Mouse (Mus musculus): ENCODE measurements around the gene Gm10645. TPM values are rescaled to one million over a fixed set of nuclear protein-coding genes. Genes with fewer than 3 reads are reported as not detected.
A peak's percentile ranks its signal among the peaks of the same experiment; 100 is the strongest.

The Gm10645 gene
- polyA plus RNA-seq, 1 experiment from 2014 or later = 3.5 TPM

DNA sequence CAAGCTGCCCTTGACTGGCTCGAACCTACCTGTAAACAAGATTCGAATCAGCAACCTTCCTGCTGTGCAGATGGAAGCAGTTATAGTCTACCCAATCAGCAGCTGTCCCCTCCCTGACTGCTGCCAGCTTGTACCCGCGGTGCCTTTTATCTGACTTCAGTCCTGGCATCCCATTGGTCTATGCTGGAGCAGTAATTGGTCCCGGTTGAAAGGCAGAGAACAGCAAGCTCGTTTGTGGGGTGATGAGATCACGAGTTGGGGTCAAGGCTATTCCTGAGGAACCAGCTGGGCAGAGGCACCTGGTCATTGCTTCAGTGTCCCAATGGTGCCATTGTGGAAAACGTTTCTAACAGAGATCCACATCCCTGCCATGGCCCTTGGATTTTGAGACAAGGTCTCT lies 33.7 kb upstream of the Gm10645 start:
- Histone ChIP-seq H3K9me3 (replicated peaks; ENCODE audit: control insufficient read depth, low read length) (no peaks in the 10 kb centered on the region), H3K9ac (replicated peaks; ENCODE audit: low read length) (no peak overlapping the region), H3K36me3 (replicated peaks; ENCODE audit: control insufficient read depth, insufficient read depth, low read depth, low read length) (no peaks in the 10 kb centered on the region), H3K27me3 (ENCODE audit: control insufficient read depth, insufficient read depth, low read length) (no peaks in the 10 kb centered on the region), H3K4me2 (ENCODE audit: low read depth, low read length) (no peak overlapping the region), H3K27ac (replicated peaks; ENCODE audit: low read depth, low read length) (no peak overlapping the region), H3K4me3 (ENCODE audit: low read depth, low read length) (no peak overlapping the region), H3K4me1 (ENCODE audit: control insufficient read depth, insufficient read depth, low read length) (no peaks in the 10 kb centered on the region)
- WGBS = 63% methylated on average over 8 of the region's 8 CpGs
- ATAC-seq (replicated peaks; ENCODE audit: insufficient number of reproducible peaks, low FRiP score, low TSS enrichment, low read depth) (no peak; the same call in 1 of the 2 replicates), DNase-seq (ENCODE audit: low spot score) (no peak)

DNA sequence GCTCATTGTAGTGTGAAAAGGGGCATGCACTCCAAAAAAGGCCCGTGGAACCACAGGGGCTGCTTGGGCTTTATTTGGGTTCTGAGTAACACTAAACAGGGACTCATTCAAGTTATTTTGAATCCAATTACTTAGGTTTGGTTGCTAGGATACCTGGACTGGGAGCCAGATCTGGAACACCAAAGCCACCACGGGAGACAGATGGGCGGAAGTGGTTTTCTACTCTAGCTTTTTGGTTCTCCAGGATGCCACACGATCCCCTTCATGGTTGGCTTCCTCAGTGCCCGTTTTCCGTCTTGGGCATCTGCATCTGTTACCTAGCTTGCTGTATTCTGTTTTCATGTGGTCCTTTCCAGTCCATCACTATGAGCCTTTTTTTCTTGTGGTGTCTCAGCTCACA lies 30.1 kb upstream of the Gm10645 start:
- Histone ChIP-seq H3K4me2 (ENCODE audit: low read depth, low read length) (no peak overlapping the region), H3K4me1 (ENCODE audit: control insufficient read depth, insufficient read depth, low read length) (no peaks in the 10 kb centered on the region), H3K27ac (replicated peaks; ENCODE audit: low read depth, low read length) (no peak overlapping the region), H3K36me3 (replicated peaks; ENCODE audit: control insufficient read depth, insufficient read depth, low read depth, low read length) (no peaks in the 10 kb centered on the region), H3K27me3 (ENCODE audit: control insufficient read depth, insufficient read depth, low read length) (no peaks in the 10 kb centered on the region), H3K9me3 (replicated peaks; ENCODE audit: control insufficient read depth, low read length) (no peaks in the 10 kb centered on the region), H3K9ac (replicated peaks; ENCODE audit: low read length) (no peak overlapping the region), H3K4me3 (ENCODE audit: low read depth, low read length) (no peak overlapping the region)
- 88% methylated on average over 6 of the region's 6 CpGs for WGBS
- no peak for ATAC-seq (replicated peaks; ENCODE audit: insufficient number of reproducible peaks, low FRiP score, low TSS enrichment, low read depth)
- no peak for DNase-seq (ENCODE audit: low spot score)

DNA sequence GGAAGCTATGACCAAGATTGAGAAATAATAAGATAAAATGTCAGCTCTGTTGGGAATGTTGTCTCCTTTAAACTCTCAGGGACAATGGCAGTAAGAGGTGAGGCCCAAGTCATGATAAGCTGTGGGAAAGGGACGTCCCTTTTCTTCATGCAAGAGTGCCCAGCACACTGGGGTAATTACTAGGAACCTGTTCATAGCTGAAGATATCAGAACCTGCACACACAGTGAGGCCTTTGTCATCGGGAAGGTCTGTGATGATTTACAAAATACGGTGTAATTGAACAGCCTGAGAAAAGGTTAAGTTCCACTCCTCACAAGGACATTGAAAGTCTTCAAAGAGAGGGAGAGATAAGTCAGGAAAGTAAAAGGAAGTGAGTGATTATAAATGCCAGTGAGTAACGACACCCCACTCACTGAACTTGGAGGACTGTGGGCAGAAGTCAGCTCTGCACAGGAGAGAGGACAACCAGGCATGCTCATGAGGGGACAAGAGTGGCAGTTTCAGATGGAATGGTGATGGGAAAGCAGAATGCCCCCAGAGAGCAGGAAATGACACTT lies 23.6 kb upstream of the Gm10645 start:
- Histone ChIP-seq H3K9me3 (replicated peaks; ENCODE audit: control insufficient read depth, low read length) (no peaks in the 10 kb centered on the region), H3K4me2 (ENCODE audit: low read depth, low read length) (no peak overlapping the region), H3K36me3 (replicated peaks; ENCODE audit: control insufficient read depth, insufficient read depth, low read depth, low read length) (no peaks in the 10 kb centered on the region), H3K27ac (replicated peaks; ENCODE audit: low read depth, low read length) (no peak overlapping the region), H3K9ac (replicated peaks; ENCODE audit: low read length) (no peak overlapping the region), H3K27me3 (ENCODE audit: control insufficient read depth, insufficient read depth, low read length) (no peaks in the 10 kb centered on the region), H3K4me3 (ENCODE audit: low read depth, low read length) (no peak overlapping the region), H3K4me1 (ENCODE audit: control insufficient read depth, insufficient read depth, low read length) (no peaks in the 10 kb centered on the region)
- ATAC-seq (replicated peaks; ENCODE audit: insufficient number of reproducible peaks, low FRiP score, low TSS enrichment, low read depth) (no peak), DNase-seq (ENCODE audit: low spot score) (no peak)
- WGBS = 68% methylated on average over 4 of the region's 4 CpGs

DNA sequence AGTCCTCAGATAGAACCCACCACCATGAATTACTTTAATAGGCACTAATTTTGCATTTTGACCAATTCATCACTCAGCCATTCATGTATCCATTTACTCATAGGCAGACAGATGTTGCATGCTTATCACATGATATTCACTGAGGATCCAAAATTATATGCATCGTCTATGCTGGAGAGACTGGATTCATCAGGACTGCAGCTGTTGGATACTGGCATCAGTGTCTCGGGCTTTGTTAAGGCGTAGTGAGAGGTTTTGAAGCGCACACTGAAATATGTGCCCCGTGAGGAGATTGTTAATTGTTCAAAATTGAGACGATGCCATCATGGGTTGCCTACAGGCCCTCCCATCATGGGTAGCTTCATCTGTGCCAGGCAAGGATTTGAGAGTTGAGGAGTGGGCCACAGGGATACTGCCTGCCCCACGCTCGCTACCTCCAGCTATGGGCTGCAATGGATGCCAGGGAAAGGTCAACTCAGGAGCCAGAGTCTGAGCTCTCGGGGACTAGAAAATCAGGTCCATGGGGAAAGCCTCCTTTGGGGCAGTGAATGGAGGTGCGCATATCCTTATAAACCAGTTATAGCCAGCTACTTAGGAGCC lies 21.5 kb upstream of the Gm10645 start:
- no peaks in the 10 kb centered on the region for H3K9me3 ChIP-seq (replicated peaks; ENCODE audit: control insufficient read depth, low read length)
- H3K36me3 ChIP-seq (replicated peaks; ENCODE audit: control insufficient read depth, insufficient read depth, low read depth, low read length) = no peaks in the 10 kb centered on the region
- no peak overlapping the region for H3K27ac ChIP-seq (replicated peaks; ENCODE audit: low read depth, low read length)
- ATAC-seq (replicated peaks; ENCODE audit: insufficient number of reproducible peaks, low FRiP score, low TSS enrichment, low read depth) (no peak), DNase-seq (ENCODE audit: low spot score) (no peak)
- H3K4me3 ChIP-seq (ENCODE audit: low read depth, low read length) = no peak overlapping the region
- no peaks in the 10 kb centered on the region for H3K27me3 ChIP-seq (ENCODE audit: control insufficient read depth, insufficient read depth, low read length)
- no peak overlapping the region for H3K4me2 ChIP-seq (ENCODE audit: low read depth, low read length)
- H3K4me1 ChIP-seq (ENCODE audit: control insufficient read depth, insufficient read depth, low read length) = no peaks in the 10 kb centered on the region
- no peak overlapping the region for H3K9ac ChIP-seq (replicated peaks; ENCODE audit: low read length)
- WGBS = 88% methylated on average over 10 of the region's 10 CpGs

DNA sequence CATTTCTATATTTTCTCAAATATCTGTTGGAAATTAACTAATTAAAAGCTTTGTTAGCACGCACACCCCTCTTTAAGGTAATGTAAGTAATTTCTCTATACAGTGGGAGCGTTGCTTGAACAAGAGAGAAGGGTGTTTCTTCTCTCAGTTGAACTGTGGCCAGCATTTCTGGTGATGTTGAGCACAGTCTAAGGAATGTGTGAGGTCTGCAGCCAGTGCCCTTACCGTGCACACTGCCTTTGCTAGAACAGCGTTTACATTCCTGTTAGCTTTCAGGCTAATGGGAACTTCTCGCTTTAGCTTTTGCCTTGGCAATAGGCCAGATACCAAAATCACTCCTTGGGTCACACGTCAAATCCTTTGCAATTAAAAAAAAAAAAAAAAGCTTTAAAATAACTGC lies 20.4 kb upstream of the Gm10645 start:
- DNase-seq (ENCODE audit: low spot score) = no peak
- ATAC-seq (replicated peaks; ENCODE audit: insufficient number of reproducible peaks, low FRiP score, low TSS enrichment, low read depth) = no peak
- no peaks in the 10 kb centered on the region for H3K27me3 ChIP-seq (ENCODE audit: control insufficient read depth, insufficient read depth, low read length)
- no peak overlapping the region for H3K4me3 ChIP-seq (ENCODE audit: low read depth, low read length)
- no peaks in the 10 kb centered on the region for H3K36me3 ChIP-seq (replicated peaks; ENCODE audit: control insufficient read depth, insufficient read depth, low read depth, low read length)
- H3K27ac ChIP-seq (replicated peaks; ENCODE audit: low read depth, low read length) = no peak overlapping the region
- H3K4me1 ChIP-seq (ENCODE audit: control insufficient read depth, insufficient read depth, low read length) = no peaks in the 10 kb centered on the region
- no peaks in the 10 kb centered on the region for H3K9me3 ChIP-seq (replicated peaks; ENCODE audit: control insufficient read depth, low read length)
- H3K9ac ChIP-seq (replicated peaks; ENCODE audit: low read length) = no peak overlapping the region
- H3K4me2 ChIP-seq (ENCODE audit: low read depth, low read length) = no peak overlapping the region
- WGBS = 67% methylated on average over 6 of the region's 6 CpGs

DNA sequence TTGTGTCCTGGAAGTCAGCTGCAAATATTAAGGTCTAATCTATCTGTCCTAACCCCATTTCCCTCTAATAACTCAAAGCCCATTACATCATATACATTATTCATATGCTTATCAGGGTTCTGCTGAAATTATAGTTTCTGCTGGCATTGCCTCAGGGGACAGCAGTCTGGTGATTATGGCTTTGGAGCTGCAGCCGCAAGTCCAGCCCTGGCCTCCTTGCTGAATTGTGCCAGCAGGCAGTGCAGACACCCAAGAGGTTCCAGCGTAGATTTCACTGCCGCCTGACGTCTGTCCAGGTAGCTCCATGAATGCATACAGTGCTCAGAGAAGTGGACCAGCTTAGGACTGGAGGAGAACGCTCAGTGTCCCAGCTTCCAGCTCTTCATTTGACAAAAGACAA lies 16.8 kb upstream of the Gm10645 start:
- H3K4me2 ChIP-seq (ENCODE audit: low read depth, low read length) = no peak overlapping the region
- H3K9me3 ChIP-seq (replicated peaks; ENCODE audit: control insufficient read depth, low read length) = no peaks in the 10 kb centered on the region
- 79% methylated on average over 5 of the region's 5 CpGs for WGBS
- no peak overlapping the region for H3K4me3 ChIP-seq (ENCODE audit: low read depth, low read length)
- no peak overlapping the region for H3K27ac ChIP-seq (replicated peaks; ENCODE audit: low read depth, low read length)
- ATAC-seq (replicated peaks; ENCODE audit: insufficient number of reproducible peaks, low FRiP score, low TSS enrichment, low read depth) (no peak), DNase-seq (ENCODE audit: low spot score) (no peak)
- no peaks in the 10 kb centered on the region for H3K36me3 ChIP-seq (replicated peaks; ENCODE audit: control insufficient read depth, insufficient read depth, low read depth, low read length)
- H3K27me3 ChIP-seq (ENCODE audit: control insufficient read depth, insufficient read depth, low read length) = no peaks in the 10 kb centered on the region
- no peaks in the 10 kb centered on the region for H3K4me1 ChIP-seq (ENCODE audit: control insufficient read depth, insufficient read depth, low read length)
- H3K9ac ChIP-seq (replicated peaks; ENCODE audit: low read length) = no peak overlapping the region

DNA sequence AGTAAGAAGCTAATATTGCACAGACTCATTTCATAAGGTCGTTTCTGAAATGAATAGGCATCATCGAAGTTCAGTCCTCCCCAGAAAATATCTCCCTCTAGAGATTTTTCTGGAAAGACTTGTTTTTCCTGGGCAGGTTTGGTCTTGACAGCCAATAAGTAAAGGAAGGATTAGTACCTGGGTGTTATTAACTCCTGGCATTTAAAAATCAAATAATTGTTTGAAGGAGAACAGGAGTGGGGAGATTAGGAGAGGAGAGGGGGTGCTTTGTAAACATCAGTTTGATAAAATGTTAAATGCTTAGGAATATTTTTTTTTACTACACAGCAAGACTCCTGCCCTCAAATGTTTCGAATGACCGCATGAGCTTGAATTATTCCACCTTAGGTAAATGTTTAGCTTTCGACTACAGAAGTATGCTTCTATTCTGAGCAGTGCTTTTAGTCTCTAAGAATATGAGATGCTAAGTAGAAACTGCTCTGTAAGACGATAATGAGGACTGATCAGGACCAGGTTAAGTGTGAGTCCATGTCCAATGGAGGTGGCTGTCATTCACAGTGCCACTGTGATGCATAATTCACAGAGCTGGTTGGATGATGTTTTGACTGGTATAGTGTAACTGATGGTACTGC lies 16.0 kb upstream of the Gm10645 start:
- ATAC-seq (replicated peaks; ENCODE audit: insufficient number of reproducible peaks, low FRiP score, low TSS enrichment, low read depth) (no peak), DNase-seq (ENCODE audit: low spot score) (no peak)
- Histone ChIP-seq H3K27ac (replicated peaks; ENCODE audit: low read depth, low read length) (no peak overlapping the region), H3K27me3 (ENCODE audit: control insufficient read depth, insufficient read depth, low read length) (no peaks in the 10 kb centered on the region), H3K4me2 (ENCODE audit: low read depth, low read length) (no peak overlapping the region), H3K4me3 (ENCODE audit: low read depth, low read length) (no peak overlapping the region), H3K9me3 (replicated peaks; ENCODE audit: control insufficient read depth, low read length) (no peaks in the 10 kb centered on the region), H3K4me1 (ENCODE audit: control insufficient read depth, insufficient read depth, low read length) (no peaks in the 10 kb centered on the region), H3K9ac (replicated peaks; ENCODE audit: low read length) (no peak overlapping the region), H3K36me3 (replicated peaks; ENCODE audit: control insufficient read depth, insufficient read depth, low read depth, low read length) (no peaks in the 10 kb centered on the region)
- 74% methylated on average over 6 of the region's 6 CpGs for WGBS

DNA sequence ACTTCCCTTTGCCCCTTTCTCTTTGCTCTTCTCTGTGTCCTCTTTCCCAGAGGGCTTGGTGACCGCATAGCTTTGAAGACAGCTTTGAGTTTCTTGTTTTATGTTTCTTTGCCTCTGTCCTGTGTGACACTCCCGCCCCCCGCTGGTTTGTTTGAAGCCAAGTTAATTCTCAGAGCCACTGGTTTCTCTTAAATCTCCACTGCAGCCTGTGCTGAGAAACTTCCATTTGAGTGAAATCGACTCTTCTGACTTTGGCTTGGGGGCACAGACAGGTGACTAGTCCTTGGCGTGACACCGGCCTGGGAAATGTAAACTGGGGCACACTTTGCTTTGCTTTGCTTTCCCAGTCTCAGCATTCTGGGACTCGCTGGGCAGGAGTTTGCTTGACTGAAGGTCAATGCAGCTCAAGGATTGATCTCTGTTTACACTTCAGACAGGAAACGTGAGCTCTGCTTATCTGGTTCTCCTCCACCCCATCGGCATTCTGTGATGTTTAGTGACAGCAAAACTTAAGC lies 12.3 kb upstream of the Gm10645 start:
- no peak overlapping the region for H3K9ac ChIP-seq (replicated peaks; ENCODE audit: low read length)
- H3K27me3 ChIP-seq (ENCODE audit: control insufficient read depth, insufficient read depth, low read length) = no peaks in the 10 kb centered on the region
- H3K36me3 ChIP-seq (replicated peaks; ENCODE audit: control insufficient read depth, insufficient read depth, low read depth, low read length) = no peaks in the 10 kb centered on the region
- DNase-seq (ENCODE audit: low spot score) (peak; percentile 45), ATAC-seq (replicated peaks; ENCODE audit: insufficient number of reproducible peaks, low FRiP score, low TSS enrichment, low read depth) (no peak)
- no peaks in the 10 kb centered on the region for H3K4me1 ChIP-seq (ENCODE audit: control insufficient read depth, insufficient read depth, low read length)
- no peaks in the 10 kb centered on the region for H3K9me3 ChIP-seq (replicated peaks; ENCODE audit: control insufficient read depth, low read length)
- H3K27ac ChIP-seq (replicated peaks; ENCODE audit: low read depth, low read length) = no peak overlapping the region
- 10% methylated on average over 9 of the region's 9 CpGs for WGBS
- no peak overlapping the region for H3K4me3 ChIP-seq (ENCODE audit: low read depth, low read length)
- H3K4me2 ChIP-seq (ENCODE audit: low read depth, low read length) = no peak overlapping the region
